Mouse (Mus musculus): ENCODE data around the gene Gm11541. TPM values are rescaled to one million over a fixed set of nuclear protein-coding genes. Genes with fewer than 3 reads are reported as not detected.
A peak's percentile ranks its signal among the peaks of the same experiment; 100 is the strongest.

The Gm11541 gene
- 0.15 and 0.21 TPM in 2 replicates for polyA plus RNA-seq (2014; fragmentation: Nextera tagmentation; extraction: Ambion mirVana)

DNA sequence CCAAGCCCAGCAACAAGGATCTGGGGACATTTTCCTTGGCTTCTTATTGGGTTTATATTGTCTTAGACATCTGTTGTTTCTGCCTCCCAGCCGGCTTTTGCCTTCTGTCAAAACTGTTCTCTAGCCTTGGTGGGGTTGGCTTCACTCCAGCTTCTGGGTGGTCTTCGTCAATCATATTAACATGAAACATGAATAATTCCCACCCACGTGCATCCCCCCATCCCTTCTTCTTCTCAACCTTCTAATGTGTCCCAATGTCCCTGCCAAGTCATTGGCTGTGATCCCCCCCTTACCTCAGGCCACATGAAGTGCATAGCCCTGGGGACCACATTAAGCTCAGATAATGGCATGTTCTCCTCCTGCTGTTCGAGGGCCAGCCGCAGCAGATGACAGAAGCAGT lies at the start of gene Gm11541:
TSS of gene Gm11541 (minus strand) at position 28 of the 400 bp plus-strand sequence.
- Histone ChIP-seq H3K27ac (replicated peaks; ENCODE audit: low read depth, low read length) (no peak within 1 kb of the TSS), H3K4me1 (ENCODE audit: control insufficient read depth, insufficient read depth, low read length) (no peaks in the 10 kb centered on the region; the same call in 1 of the 2 replicates), H3K4me3 (ENCODE audit: low read depth, low read length) (no peak within 1 kb of the TSS), H3K27me3 (ENCODE audit: control insufficient read depth, insufficient read depth, low read length) (no peaks in the 10 kb centered on the region), H3K9me3 (replicated peaks; ENCODE audit: control insufficient read depth, low read length) (no peaks in the 10 kb centered on the region), H3K9ac (replicated peaks; ENCODE audit: low read length) (no peak within 1 kb of the TSS), H3K36me3 (replicated peaks; ENCODE audit: control insufficient read depth, insufficient read depth, low read depth, low read length) (no peaks in the 10 kb centered on the region), H3K4me2 (ENCODE audit: low read depth, low read length) (no peak within 1 kb of the TSS)
- 66% methylated on average over 5 of the region's 5 CpGs for WGBS
- ATAC-seq (replicated peaks; ENCODE audit: insufficient number of reproducible peaks, low FRiP score, low TSS enrichment, low read depth) (no peak), DNase-seq (ENCODE audit: low spot score) (no peak)

DNA sequence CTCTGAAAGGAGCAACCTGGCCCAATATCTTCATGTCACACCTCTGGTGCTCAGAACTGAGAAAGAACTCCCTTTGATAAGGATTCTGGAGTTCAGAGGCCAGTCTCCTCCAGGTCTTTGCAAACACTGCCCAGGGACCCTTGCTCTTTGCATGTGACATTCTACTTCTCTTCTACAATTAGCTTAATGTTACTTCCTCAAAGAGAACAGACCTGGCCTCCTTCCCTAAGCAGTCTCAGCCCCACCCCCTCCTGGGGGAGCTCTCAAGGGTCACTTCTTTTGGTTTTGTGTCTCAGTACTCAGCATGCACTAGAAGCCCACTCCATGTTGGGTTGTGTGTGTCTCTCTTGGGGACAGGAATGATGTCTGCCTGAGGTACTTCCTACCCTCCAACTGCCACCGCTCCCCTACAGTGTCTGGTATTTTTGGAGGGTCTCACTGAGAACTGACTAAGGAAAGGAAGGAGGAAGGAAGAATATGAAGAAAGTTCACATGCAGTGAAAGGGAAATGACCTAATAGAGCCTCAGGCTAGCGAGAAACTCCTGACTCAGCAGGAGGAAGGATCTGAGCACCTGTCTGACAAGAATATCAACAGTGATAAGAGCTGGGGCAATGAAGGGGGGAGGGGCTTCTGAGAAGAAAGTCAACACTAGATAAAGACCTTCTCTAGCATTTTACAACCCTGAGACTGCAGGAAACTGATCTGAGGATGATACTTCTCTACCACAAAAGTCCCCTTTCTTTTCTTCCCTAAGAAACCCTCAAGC lies 48.8 kb upstream of the Gm11541 start:
- DNase-seq (ENCODE audit: low spot score): no peak

GRCm38 (mm10) chr11:94741732-94742272 lies 37.5 kb upstream of the Gm11541 start, which contains the start of gene Cdc34b:
Cdc34b (plus strand) TSS chr11:94741782.
- Histone ChIP-seq H3K27ac (replicated peaks; ENCODE audit: low read depth, low read length) (no peak within 1 kb of the TSS), H3K9ac (replicated peaks; ENCODE audit: low read length) (no peak within 1 kb of the TSS), H3K36me3 (replicated peaks; ENCODE audit: control insufficient read depth, insufficient read depth, low read depth, low read length) (no peaks in the 10 kb centered on the region), H3K9me3 (replicated peaks; ENCODE audit: control insufficient read depth, low read length) (no peaks in the 10 kb centered on the region), H3K27me3 (ENCODE audit: control insufficient read depth, insufficient read depth, low read length) (no peaks in the 10 kb centered on the region), H3K4me2 (ENCODE audit: low read depth, low read length) (no peak within 1 kb of the TSS), H3K4me1 (ENCODE audit: control insufficient read depth, insufficient read depth, low read length) (no peaks in the 10 kb centered on the region), H3K4me3 (ENCODE audit: low read depth, low read length) (no peak within 1 kb of the TSS)
- DNase-seq (ENCODE audit: low spot score) (no peak), ATAC-seq (replicated peaks; ENCODE audit: insufficient number of reproducible peaks, low FRiP score, low TSS enrichment, low read depth) (no peak)
- 70% methylated on average over 27 of the region's 29 CpGs for WGBS

More for the DNA sequence above, 48.8 kb upstream of the Gm11541 start:
- H3K27me3 ChIP-seq (ENCODE audit: control insufficient read depth, insufficient read depth, low read length): no peaks in the 10 kb centered on the region
- H3K36me3 ChIP-seq (replicated peaks; ENCODE audit: control insufficient read depth, insufficient read depth, low read depth, low read length): no peaks in the 10 kb centered on the region
- no peak overlapping the region for H3K4me2 ChIP-seq (ENCODE audit: low read depth, low read length)
- H3K9me3 ChIP-seq (replicated peaks; ENCODE audit: control insufficient read depth, low read length): no peaks in the 10 kb centered on the region
- no peak overlapping the region for H3K4me3 ChIP-seq (ENCODE audit: low read depth, low read length)
- no peak for ATAC-seq (replicated peaks; ENCODE audit: insufficient number of reproducible peaks, low FRiP score, low TSS enrichment, low read depth)
- no peak overlapping the region for H3K9ac ChIP-seq (replicated peaks; ENCODE audit: low read length)
- no peaks in the 10 kb centered on the region for H3K4me1 ChIP-seq (ENCODE audit: control insufficient read depth, insufficient read depth, low read length)
- 62% methylated on average over 2 of the region's 2 CpGs for WGBS
- no peak overlapping the region for H3K27ac ChIP-seq (replicated peaks; ENCODE audit: low read depth, low read length)

GRCm38 (mm10) chr11:94735746-94736145 lies 31.4 kb upstream of the Gm11541 start:
- H3K4me3 ChIP-seq (ENCODE audit: low read depth, low read length): no peak overlapping the region
- no peak overlapping the region for H3K9ac ChIP-seq (replicated peaks; ENCODE audit: low read length)
- no peak for DNase-seq (ENCODE audit: low spot score)
- no peaks in the 10 kb centered on the region for H3K4me1 ChIP-seq (ENCODE audit: control insufficient read depth, insufficient read depth, low read length)
- no peak overlapping the region for H3K4me2 ChIP-seq (ENCODE audit: low read depth, low read length)
- no peaks in the 10 kb centered on the region for H3K36me3 ChIP-seq (replicated peaks; ENCODE audit: control insufficient read depth, insufficient read depth, low read depth, low read length)
- no peak overlapping the region for H3K27ac ChIP-seq (replicated peaks; ENCODE audit: low read depth, low read length)
- no peak for ATAC-seq (replicated peaks; ENCODE audit: insufficient number of reproducible peaks, low FRiP score, low TSS enrichment, low read depth)
- H3K27me3 ChIP-seq (ENCODE audit: control insufficient read depth, insufficient read depth, low read length): no peaks in the 10 kb centered on the region
- no peaks in the 10 kb centered on the region for H3K9me3 ChIP-seq (replicated peaks; ENCODE audit: control insufficient read depth, low read length)
- 71% methylated on average over 2 of the region's 2 CpGs for WGBS

DNA sequence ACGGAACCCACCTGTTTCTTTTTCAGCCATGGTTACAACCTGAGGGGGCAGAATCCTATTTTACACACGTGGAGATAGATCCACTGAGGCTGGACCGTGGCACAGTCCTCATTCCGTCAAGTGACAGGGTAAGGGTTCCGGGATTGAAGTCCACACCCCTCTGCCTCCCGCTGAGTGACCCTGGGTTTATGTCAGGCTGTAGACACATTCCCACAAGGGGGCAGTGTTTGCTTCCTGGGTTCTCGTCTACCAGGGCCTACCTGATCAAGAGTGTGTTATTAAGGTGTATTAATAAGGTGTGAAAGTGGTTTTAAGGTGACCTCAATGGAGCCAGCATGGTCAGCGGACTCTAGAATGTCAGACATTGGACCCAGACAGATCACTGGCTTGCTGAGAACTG lies 28.5 kb upstream of the Gm11541 start:
- H3K27me3 ChIP-seq (ENCODE audit: control insufficient read depth, insufficient read depth, low read length): no peaks in the 10 kb centered on the region
- no peaks in the 10 kb centered on the region for H3K9me3 ChIP-seq (replicated peaks; ENCODE audit: control insufficient read depth, low read length)
- no peak overlapping the region for H3K4me2 ChIP-seq (ENCODE audit: low read depth, low read length)
- 40% methylated on average over 8 of the region's 8 CpGs for WGBS
- DNase-seq (ENCODE audit: low spot score): no peak
- no peaks in the 10 kb centered on the region for H3K36me3 ChIP-seq (replicated peaks; ENCODE audit: control insufficient read depth, insufficient read depth, low read depth, low read length)
- H3K4me1 ChIP-seq (ENCODE audit: control insufficient read depth, insufficient read depth, low read length): no peaks in the 10 kb centered on the region
- H3K4me3 ChIP-seq (ENCODE audit: low read depth, low read length): no peak overlapping the region
- no peak overlapping the region for H3K9ac ChIP-seq (replicated peaks; ENCODE audit: low read length)
- H3K27ac ChIP-seq (replicated peaks; ENCODE audit: low read depth, low read length): no peak overlapping the region
- ATAC-seq (replicated peaks; ENCODE audit: insufficient number of reproducible peaks, low FRiP score, low TSS enrichment, low read depth): no peak

GRCm38 (mm10) chr11:94731229-94731628 lies 26.9 kb upstream of the Gm11541 start:
- Histone ChIP-seq H3K4me2 (ENCODE audit: low read depth, low read length) (no peak overlapping the region), H3K4me3 (ENCODE audit: low read depth, low read length) (no peak overlapping the region), H3K27me3 (ENCODE audit: control insufficient read depth, insufficient read depth, low read length) (no peaks in the 10 kb centered on the region), H3K9me3 (replicated peaks; ENCODE audit: control insufficient read depth, low read length) (no peaks in the 10 kb centered on the region), H3K9ac (replicated peaks; ENCODE audit: low read length) (no peak overlapping the region), H3K4me1 (ENCODE audit: control insufficient read depth, insufficient read depth, low read length) (no peaks in the 10 kb centered on the region), H3K27ac (replicated peaks; ENCODE audit: low read depth, low read length) (no peak overlapping the region), H3K36me3 (replicated peaks; ENCODE audit: control insufficient read depth, insufficient read depth, low read depth, low read length) (no peaks in the 10 kb centered on the region)
- WGBS: 86% methylated on average over 12 of the region's 12 CpGs
- ATAC-seq (replicated peaks; ENCODE audit: insufficient number of reproducible peaks, low FRiP score, low TSS enrichment, low read depth) (no peak), DNase-seq (ENCODE audit: low spot score) (no peak)

- Histone ChIP-seq H3K4me3 (ENCODE audit: low read depth, low read length) (no peak overlapping the region), H3K4me1 (ENCODE audit: control insufficient read depth, insufficient read depth, low read length) (no peaks in the 10 kb centered on the region), H3K36me3 (replicated peaks; ENCODE audit: control insufficient read depth, insufficient read depth, low read depth, low read length) (no peaks in the 10 kb centered on the region), H3K9ac (replicated peaks; ENCODE audit: low read length) (no peak overlapping the region), H3K4me2 (ENCODE audit: low read depth, low read length) (no peak overlapping the region), H3K27me3 (ENCODE audit: control insufficient read depth, insufficient read depth, low read length) (no peaks in the 10 kb centered on the region), H3K9me3 (replicated peaks; ENCODE audit: control insufficient read depth, low read length) (no peaks in the 10 kb centered on the region), H3K27ac (replicated peaks; ENCODE audit: low read depth, low read length) (no peak overlapping the region)
- peak; percentile 84 for DNase-seq (ENCODE audit: low spot score)
- ATAC-seq (replicated peaks; ENCODE audit: insufficient number of reproducible peaks, low FRiP score, low TSS enrichment, low read depth): no peak
- WGBS: 33% methylated on average over 5 of the region's 5 CpGs
These were observed 26.0 kb upstream of the Gm11541 start for GRCm38 (mm10) chr11:94730261-94730660.

GRCm38 (mm10) chr11:94729565-94729964 lies 25.3 kb upstream of the Gm11541 start:
- 28% methylated on average over 4 of the region's 4 CpGs for WGBS
- no peak overlapping the region for H3K9ac ChIP-seq (replicated peaks; ENCODE audit: low read length)
- peak; percentile 22 for DNase-seq (ENCODE audit: low spot score)

More at GRCm38 (mm10) chr11:94729565-94729964, 25.3 kb upstream of the Gm11541 start:
- Histone ChIP-seq H3K27ac (replicated peaks; ENCODE audit: low read depth, low read length) (no peak overlapping the region), H3K9me3 (replicated peaks; ENCODE audit: control insufficient read depth, low read length) (no peaks in the 10 kb centered on the region), H3K4me3 (ENCODE audit: low read depth, low read length) (no peak overlapping the region), H3K4me2 (ENCODE audit: low read depth, low read length) (no peak overlapping the region), H3K27me3 (ENCODE audit: control insufficient read depth, insufficient read depth, low read length) (no peaks in the 10 kb centered on the region), H3K4me1 (ENCODE audit: control insufficient read depth, insufficient read depth, low read length) (no peaks in the 10 kb centered on the region), H3K36me3 (replicated peaks; ENCODE audit: control insufficient read depth, insufficient read depth, low read depth, low read length) (no peaks in the 10 kb centered on the region)
- ATAC-seq (replicated peaks; ENCODE audit: insufficient number of reproducible peaks, low FRiP score, low TSS enrichment, low read depth): no peak

Data from embryonic facial prominence, embryonic 11.5 days (tissue).